Mouse (Mus musculus) forelimb bud, embryonic 11.5 days (tissue): ENCODE results near the gene Galnt18.

Source experiments
- DNase-seq: peaks from one replicate; pipeline ENCODE4 v3.0.0-alpha.2; 2012; ENCODE audit warnings: low read depth, low spot score

The Galnt18 gene

GRCm38 (mm10) chr7:111486811-111487333 is 292.9 kb downstream of the Galnt18 start:
- no peak for DNase-seq

GRCm38 (mm10) chr7:111483896-111484295 is 295.9 kb downstream of the Galnt18 start:
- DNase-seq, result no peak

- DNase-seq, result no peak
Measured at GRCm38 (mm10) chr7:111483321-111483720, 296.5 kb downstream of the Galnt18 start.

DNA sequence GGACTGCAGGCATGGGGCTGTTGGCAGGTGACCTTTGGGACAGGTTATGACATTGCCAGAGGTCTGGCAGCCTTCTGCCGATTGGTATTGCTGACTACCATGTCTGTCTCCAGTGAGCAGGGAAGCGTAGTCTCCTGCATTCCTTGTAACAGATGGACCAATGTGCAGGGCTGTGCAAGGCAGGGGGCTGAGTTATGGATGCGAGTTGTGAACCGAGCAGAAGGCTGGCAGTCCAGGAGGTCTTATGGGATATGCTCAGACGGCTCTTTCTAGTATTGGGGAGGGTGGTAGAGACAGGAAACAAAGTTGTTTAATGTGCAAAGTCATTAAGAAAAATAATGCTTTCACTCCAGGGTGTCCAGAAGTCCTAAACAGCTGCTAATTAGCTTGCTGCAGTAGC is 312.1 kb downstream of the Galnt18 start:
- no peak for DNase-seq

GRCm38 (mm10) chr7:111466720-111467119 is 313.1 kb downstream of the Galnt18 start:
- no peak for DNase-seq

DNA sequence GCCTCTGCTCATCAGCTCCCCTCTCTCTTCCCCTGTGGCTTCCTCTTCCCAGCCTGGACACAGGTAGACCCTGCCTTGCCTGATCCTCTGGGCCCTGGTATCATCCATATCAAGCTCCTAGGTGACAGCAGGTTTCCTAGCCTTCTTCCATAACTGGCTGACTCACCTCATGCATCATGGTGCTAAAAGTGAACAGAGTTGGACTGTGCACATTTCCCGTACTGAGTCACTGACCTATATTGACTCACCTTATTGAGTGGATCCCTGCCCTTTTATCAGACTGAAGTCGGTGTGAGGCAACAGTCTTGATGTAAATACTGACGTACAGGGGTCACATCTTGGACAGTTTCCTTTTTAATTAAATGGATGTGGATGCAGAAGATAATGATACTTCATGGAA is 313.7 kb downstream of the Galnt18 start:
- DNase-seq, result no peak

- DNase-seq, result no peak
Measured at GRCm38 (mm10) chr7:111459716-111460115, 320.1 kb downstream of the Galnt18 start.

DNA sequence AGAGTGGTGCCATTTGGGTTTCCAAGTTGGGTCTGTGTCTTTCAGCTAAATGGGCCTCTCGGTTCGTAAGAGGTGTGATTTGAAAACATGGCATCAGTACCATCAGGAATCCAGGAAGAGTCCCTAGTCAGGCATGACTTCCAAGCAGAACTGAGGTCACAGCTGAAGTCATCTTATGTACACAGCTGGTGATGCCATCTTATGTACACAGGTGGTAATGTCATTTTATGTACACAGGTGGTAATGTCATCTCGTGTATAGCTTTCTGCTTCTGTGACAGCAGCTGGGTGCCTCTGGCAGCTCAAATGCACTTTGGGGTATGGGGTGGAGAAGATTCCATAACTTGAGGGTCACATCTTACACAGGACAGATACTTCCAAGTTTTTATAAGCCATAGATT is 323.8 kb downstream of the Galnt18 start:
- no peak for DNase-seq

- no peak for DNase-seq
Measured at GRCm38 (mm10) chr7:111455541-111455940, 324.2 kb downstream of the Galnt18 start.

GRCm38 (mm10) chr7:111452000-111452399 is 327.8 kb downstream of the Galnt18 start:
- DNase-seq, result no peak

DNA sequence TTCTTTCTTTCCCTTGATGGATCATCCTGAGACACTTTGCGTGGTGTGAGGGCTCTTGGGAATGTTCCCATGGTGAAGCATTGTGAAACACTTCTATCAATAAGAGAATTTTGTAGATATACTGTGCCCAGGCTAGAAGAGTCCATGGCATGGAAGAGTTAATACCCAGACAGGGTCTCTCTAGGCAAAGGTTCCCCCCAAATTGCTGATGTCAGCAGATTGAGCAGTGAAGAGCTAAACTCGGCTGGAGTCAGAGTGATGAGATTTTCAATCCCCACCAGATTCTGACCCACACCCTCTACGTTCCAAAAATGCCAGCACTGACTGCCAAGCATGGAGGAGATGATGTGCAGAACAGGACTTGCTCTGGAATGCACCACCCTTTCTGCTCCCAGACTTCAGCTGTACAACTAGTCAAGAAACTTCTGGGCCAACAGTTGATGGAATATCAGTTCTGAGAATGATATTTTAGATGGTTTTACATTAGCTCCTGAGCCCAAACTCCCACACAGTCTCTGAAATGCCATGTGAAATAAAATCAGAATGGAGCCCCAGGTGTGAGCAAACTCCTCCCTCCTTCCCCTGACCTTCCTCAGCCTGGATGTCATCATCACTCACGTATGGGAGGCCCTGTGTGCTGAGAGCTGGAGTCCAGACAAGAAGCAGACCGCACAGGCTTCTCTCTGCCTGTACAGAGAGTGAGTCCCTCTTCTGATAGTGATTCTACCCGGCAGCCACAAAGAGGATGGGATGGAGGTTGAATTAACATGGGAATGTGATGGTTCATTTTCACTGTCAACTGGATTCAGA is 329.3 kb downstream of the Galnt18 start:
- DNase-seq, result no peak

- peak; percentile 5 for DNase-seq
Measured at GRCm38 (mm10) chr7:111433173-111433572, 346.6 kb downstream of the Galnt18 start.

- no peak for DNase-seq
Measured at GRCm38 (mm10) chr7:111427392-111427791, 352.4 kb downstream of the Galnt18 start.
